Mouse (Mus musculus) bone marrow macrophage, adult 2 months (primary cell): ENCODE results near the gene Arid3c. TPM values are rescaled to one million over a fixed set of nuclear protein-coding genes. Genes with fewer than 3 reads are reported as not detected.

Source experiments
- H3K27ac ChIP-seq: 2 replicates; pipeline ENCODE4 v1.5.1; 2012; ENCODE audit warnings: low read depth, low read length; ENCODE audit not compliant: insufficient read depth
- H3K4me1 ChIP-seq: 2 replicates; pipeline ENCODE4 v1.6.1; 2012; ENCODE audit warnings: low read length; ENCODE audit not compliant: control insufficient read depth, insufficient read depth
- H3K4me3 ChIP-seq: 2 replicates; pipeline ENCODE4 v1.5.1; 2012; ENCODE audit warnings: mild to moderate bottlenecking, low read length, moderate library complexity; ENCODE audit not compliant: insufficient read depth
- CTCF ChIP-seq: IDR thresholded peaks from 2 replicates; pipeline ENCODE4 v1.5.1; 2012; ENCODE audit warnings: low read depth, mild to moderate bottlenecking, low read length, moderate library complexity
- POLR2A ChIP-seq: IDR thresholded peaks from 2 replicates; pipeline ENCODE4 v1.6.1; 2012; ENCODE audit warnings: mild to moderate bottlenecking, low read depth, low read length, borderline replicate concordance
- polyA plus RNA-seq: library from polyadenylated mRNA; stranded (reverse); fragments of >200 nt; gene quantifications from 2 replicates; pipeline ENCODE4 v1.2.4, GENCODE M21; 2012; ENCODE audit not compliant: missing spikeins, insufficient read depth, insufficient read length

Gene Arid3c
- polyA plus RNA-seq, 1 experiment, result not detected

GRCm38 (mm10) chr4:41716834-41717233, 14.1 kb downstream of the Arid3c start:
- Histone ChIP-seq H3K4me3 (no peak overlapping the region), H3K27ac (no peak overlapping the region), H3K4me1 (peaks cover 10% of the 10 kb centered on the region)
- TF ChIP-seq POLR2A, result no peak
- no peak for TF ChIP-seq CTCF

- peaks cover 5% of the 10 kb centered on the region for H3K4me1 ChIP-seq
- H3K27ac ChIP-seq, result no peak overlapping the region
- no peak overlapping the region for H3K4me3 ChIP-seq
- TF ChIP-seq CTCF, result no peak
- TF ChIP-seq POLR2A, result no peak
Observed at GRCm38 (mm10) chr4:41715596-41715995, 15.3 kb downstream of the Arid3c start.

DNA sequence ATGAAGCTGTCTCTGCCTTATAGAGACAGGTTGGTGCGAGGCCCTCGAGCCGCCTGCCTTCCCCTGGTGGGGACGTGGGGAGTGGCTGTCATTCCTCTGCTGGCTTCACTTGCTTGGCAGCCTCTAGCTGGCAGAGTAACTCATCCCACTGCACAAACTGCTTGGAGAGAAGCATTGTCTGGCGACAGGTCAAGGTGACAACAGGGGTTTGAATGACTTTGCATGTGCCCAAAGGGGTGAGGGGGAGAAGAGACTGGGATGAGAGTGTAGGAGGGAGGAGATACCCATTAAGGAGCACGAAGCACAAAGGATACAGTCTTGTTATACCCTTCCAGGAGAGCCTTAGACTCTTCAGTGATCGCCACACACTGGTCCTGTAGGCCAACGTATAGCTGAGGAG, 15.9 kb downstream of the Arid3c start:
- H3K4me1 ChIP-seq, result peaks cover 5% of the 10 kb centered on the region
- H3K4me3 ChIP-seq, result no peak overlapping the region
- no peak overlapping the region for H3K27ac ChIP-seq
- TF ChIP-seq POLR2A (no peak), CTCF (no peak)

DNA sequence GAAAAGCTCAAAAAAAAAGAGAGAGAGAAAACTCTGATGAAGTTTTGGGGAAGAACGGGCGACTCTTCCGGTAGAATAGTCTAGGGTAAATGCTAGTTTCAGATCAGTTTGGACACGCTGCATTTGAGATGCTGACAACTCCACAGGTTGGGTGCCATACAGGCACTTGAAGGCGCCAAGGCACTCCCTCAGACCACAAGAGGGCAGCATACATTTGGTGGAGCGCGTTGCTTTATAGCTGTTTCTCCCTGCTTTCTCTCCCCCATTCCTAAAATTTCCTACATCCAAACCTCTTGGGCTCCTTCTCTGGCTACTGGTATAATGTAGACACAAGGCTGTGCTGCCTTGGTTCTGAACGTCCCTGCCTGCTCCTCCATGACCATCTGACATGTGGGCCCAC, 16.7 kb downstream of the Arid3c start:
- Histone ChIP-seq H3K4me3 (no peak overlapping the region), H3K4me1 (peaks cover 5% of the 10 kb centered on the region), H3K27ac (no peak overlapping the region)
- TF ChIP-seq POLR2A (0 out of 2 replicates have a peak, but pooled peaks have one; percentile 13), CTCF (peak; percentile 77)

DNA sequence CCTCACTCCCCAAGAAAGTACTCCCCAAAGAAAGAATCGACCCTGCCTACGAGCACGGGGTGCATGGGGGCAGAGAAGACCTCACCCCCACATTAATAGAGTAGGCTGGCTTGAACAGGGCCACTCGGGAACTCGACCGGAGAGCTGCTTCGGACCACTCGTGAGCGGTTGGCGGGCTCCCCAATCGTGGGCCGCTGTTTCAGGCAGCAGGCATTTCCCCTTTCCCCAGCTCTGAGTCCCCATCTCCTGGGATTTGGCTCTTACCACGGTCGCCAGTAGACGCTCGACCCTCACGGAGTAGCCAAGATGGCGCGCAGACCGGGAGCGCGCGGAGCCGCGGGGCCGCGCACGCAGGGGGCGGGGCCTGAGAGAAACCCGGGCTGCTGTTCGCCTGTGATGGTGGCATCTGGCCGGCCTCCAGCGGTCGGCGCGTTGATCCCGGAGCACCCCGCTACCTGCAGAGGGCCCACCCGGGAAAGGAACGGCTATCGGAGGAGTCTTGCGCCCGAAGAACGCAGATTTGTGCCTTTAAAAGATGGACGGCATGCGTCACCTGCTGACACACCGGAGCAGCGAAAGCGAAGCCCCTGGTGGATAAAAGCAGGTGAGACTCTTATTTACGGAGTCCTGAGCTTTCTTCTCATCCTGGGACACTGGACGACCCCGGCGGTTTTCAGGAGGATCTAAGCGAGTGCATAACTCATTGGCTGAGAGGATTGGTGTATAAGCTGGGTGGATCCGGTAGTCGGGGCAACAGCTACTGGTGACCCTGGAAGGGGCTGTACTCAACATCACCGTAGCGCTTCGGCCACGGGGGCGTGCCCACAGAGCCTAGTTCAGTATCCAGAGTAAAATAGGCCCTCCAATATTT, 17.5 kb downstream of the Arid3c start, which contains the start of gene Rpp25l:
Rpp25l (minus strand) TSS at position 338 of the 871 bp plus-strand sequence.
- H3K4me1 ChIP-seq, result peaks cover 5% of the 10 kb centered on the region
- TF ChIP-seq CTCF (no peak; the same call in 1 of the 2 replicates), POLR2A (no peak)
- peak within 1 kb of the TSS; percentile 35 for H3K27ac ChIP-seq
- H3K4me3 ChIP-seq, result peak within 1 kb of the TSS; percentile 82

GRCm38 (mm10) chr4:41712421-41713196, 18.3 kb downstream of the Arid3c start:
- TF ChIP-seq POLR2A (no peak), CTCF (no peak)
- Histone ChIP-seq H3K27ac (peak overlapping the region; percentile 35), H3K4me1 (peaks cover 5% of the 10 kb centered on the region), H3K4me3 (peak overlapping the region; percentile 82)

GRCm38 (mm10) chr4:41711705-41712375, 19.1 kb downstream of the Arid3c start:
- TF ChIP-seq POLR2A (no peak), CTCF (no peak)
- H3K27ac ChIP-seq, result no peak overlapping the region
- H3K4me1 ChIP-seq, result peaks cover 5% of the 10 kb centered on the region
- peak overlapping the region; percentile 82 for H3K4me3 ChIP-seq

- TF ChIP-seq POLR2A (no peak), CTCF (0 out of 2 replicates have a peak, but pooled peaks have one; percentile 13)
- H3K4me3 ChIP-seq, result no peak overlapping the region
- peaks cover 5% of the 10 kb centered on the region for H3K4me1 ChIP-seq
- H3K27ac ChIP-seq, result no peak overlapping the region
Observed at GRCm38 (mm10) chr4:41710229-41710628, 20.7 kb downstream of the Arid3c start.

GRCm38 (mm10) chr4:41708192-41708745, 22.7 kb downstream of the Arid3c start:
- TF ChIP-seq CTCF (no peak), POLR2A (no peak)
- H3K27ac ChIP-seq, result no peak overlapping the region
- H3K4me3 ChIP-seq, result no peak overlapping the region
- H3K4me1 ChIP-seq, result peaks cover 5% of the 10 kb centered on the region
